ENCODE assay signal across 8 mouse cellular contexts in the genomic region with DNA sequence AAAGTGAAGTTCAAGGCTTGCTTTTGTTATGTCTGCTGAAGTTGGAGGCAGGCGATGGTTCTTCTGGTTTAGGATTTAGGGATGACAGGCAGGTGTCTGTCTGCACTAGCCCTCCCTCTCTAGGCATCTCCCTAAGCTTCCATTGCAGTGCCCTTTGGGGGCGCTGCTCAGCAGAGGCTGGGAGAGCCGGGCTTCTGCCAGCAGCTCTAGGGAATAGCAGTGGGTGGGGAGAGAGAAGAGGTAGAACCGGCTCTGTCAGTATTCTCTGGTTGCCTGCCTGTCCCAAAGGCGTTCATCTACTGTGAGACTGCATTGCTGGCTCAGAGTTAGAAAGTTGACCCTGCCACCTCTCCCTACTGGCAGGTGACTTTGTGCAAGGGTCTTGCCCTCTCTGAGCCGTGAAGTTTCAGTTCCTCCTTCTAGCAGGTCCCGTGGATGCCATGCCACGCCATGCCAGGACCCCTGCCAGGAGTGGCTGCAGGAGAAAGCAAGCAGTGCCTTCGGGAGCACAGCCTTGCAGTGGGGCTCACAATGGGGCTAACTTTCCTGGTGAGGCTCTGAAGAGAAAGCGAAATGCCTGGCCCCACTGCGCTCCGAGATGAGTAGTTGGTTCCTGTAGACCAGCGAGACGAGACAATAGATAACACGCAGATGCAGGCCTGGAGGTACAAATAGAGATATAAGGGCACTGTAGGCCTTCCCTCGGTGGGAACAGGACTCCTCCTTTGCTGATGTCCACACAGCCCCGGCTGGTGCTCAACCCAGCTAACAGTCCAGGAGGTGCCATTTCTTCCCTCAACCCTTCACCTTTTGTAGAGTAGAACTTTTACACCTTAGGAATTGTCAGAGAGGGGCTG. TPM values are rescaled to one million over a fixed set of nuclear protein-coding genes. Genes with fewer than 3 reads are reported as not detected.
DNase-seq lines count a peak whose midpoint lies in the region; ATAC-seq lines count a peak whose summit lies in the region.

No protein-coding gene starts in this region.

- no peak overlapping the region for H3K4me3 ChIP-seq in forebrain, embryonic 10.5 days
- no peak overlapping the region for H3K4me3 ChIP-seq in forebrain, embryonic 11.5 days (ENCODE audit: low read depth, low read length)
- H3K4me3 ChIP-seq in neural tube, embryonic 15.5 days (replicated peaks): no peak overlapping the region

- peak overlapping the region; percentile 12; the same call in 1 of the 2 replicates for H3K27ac ChIP-seq in forebrain, embryonic 10.5 days
- H3K27ac ChIP-seq in forebrain, embryonic 11.5 days (ENCODE audit: low read depth, low read length): no peak overlapping the region
- no peak overlapping the region for H3K27ac ChIP-seq in neural tube, embryonic 15.5 days (replicated peaks)

- H3K9ac ChIP-seq in forebrain, embryonic 11.5 days (ENCODE audit: low read length): no peak overlapping the region
- H3K9ac ChIP-seq in neural tube, embryonic 15.5 days (replicated peaks): no peak overlapping the region

- peaks cover 71% of the 10 kb centered on the region for H3K4me1 ChIP-seq in forebrain, embryonic 10.5 days
- no peaks in the 10 kb centered on the region for H3K4me1 ChIP-seq in forebrain, embryonic 11.5 days (replicated peaks; ENCODE audit: control insufficient read depth, insufficient read depth, low read length)
- peaks cover 81% of the 10 kb centered on the region for H3K4me1 ChIP-seq in neural tube, embryonic 15.5 days

- no peak overlapping the region for H3K4me2 ChIP-seq in forebrain, embryonic 11.5 days (ENCODE audit: low read depth, low read length, severe bottlenecking)
- no peak overlapping the region for H3K4me2 ChIP-seq in neural tube, embryonic 15.5 days

- 74% methylated on average over 17 of the region's 17 CpGs for WGBS in forebrain, embryonic 10.5 days
- WGBS in forebrain, embryonic 11.5 days: 78% methylated on average over 17 of the region's 17 CpGs
- 32% methylated on average over 17 of the region's 17 CpGs for WGBS in large intestine, adult 2 months
- WGBS in neural tube, embryonic 15.5 days: 77% methylated on average over 17 of the region's 17 CpGs

- no peaks in the 10 kb centered on the region for H3K9me3 ChIP-seq in forebrain, embryonic 10.5 days
- no peaks in the 10 kb centered on the region for H3K9me3 ChIP-seq in forebrain, embryonic 11.5 days (ENCODE audit: control insufficient read depth, low read length)
- no peaks in the 10 kb centered on the region for H3K9me3 ChIP-seq in neural tube, embryonic 15.5 days (replicated peaks)

- DNase-seq in forebrain, embryonic 10.5 days (ENCODE audit: extremely low spot score, low spot score): no peak
- no peak for DNase-seq in forebrain, embryonic 11.5 days (ENCODE audit: low spot score)
- DNase-seq in right cerebral cortex, adult 18-20 months: peak; percentile 50
- no peak for DNase-seq in right cerebral cortex, postnatal 10 days (ENCODE audit: low spot score in 2 of 2)
- DNase-seq in large intestine, adult 2 months (ENCODE audit: low read depth, low spot score): peak; percentile 57
- DNase-seq in splenic B cell, adult 2 months (ENCODE audit: low read depth, low spot score): peak; percentile 71
- no peak for DNase-seq in right cerebral cortex, postnatal 14 days

- no peak for ATAC-seq in forebrain, embryonic 11.5 days (replicated peaks; ENCODE audit: low FRiP score)
- no peak for ATAC-seq in neural tube, embryonic 15.5 days (ENCODE audit: low FRiP score)

- peaks cover 38% of the 10 kb centered on the region for H3K36me3 ChIP-seq in forebrain, embryonic 10.5 days (replicated peaks)
- H3K36me3 ChIP-seq in forebrain, embryonic 11.5 days (ENCODE audit: control insufficient read depth, insufficient read depth, low read length): no peaks in the 10 kb centered on the region
- H3K36me3 ChIP-seq in splenic B cell, adult 2 months (ENCODE audit: control insufficient read depth, insufficient read depth, low read length, poor library complexity, severe bottlenecking): no peaks in the 10 kb centered on the region; the same call in none of the 2 replicates
- no peaks in the 10 kb centered on the region for H3K36me3 ChIP-seq in neural tube, embryonic 15.5 days

- no peaks in the 10 kb centered on the region for H3K27me3 ChIP-seq in forebrain, embryonic 10.5 days (ENCODE audit: poor library complexity, severe bottlenecking)
- no peaks in the 10 kb centered on the region for H3K27me3 ChIP-seq in forebrain, embryonic 11.5 days (ENCODE audit: control insufficient read depth, insufficient read depth, low read length)
- H3K27me3 ChIP-seq in splenic B cell, adult 2 months (ENCODE audit: control insufficient read depth, insufficient read depth, low read length, poor library complexity, severe bottlenecking): no peaks in the 10 kb centered on the region
- no peaks in the 10 kb centered on the region for H3K27me3 ChIP-seq in neural tube, embryonic 15.5 days (replicated peaks)

RNA-seq across cellular contexts. Expression of a gene that starts 19.5 kb away (rescaled TPM):
- 340 and 360 TPM in 2 replicates for polyA plus RNA-seq in forebrain, embryonic 10.5 days (2016; fragmentation: Nextera tagmentation; extraction: Ambion mirVana)
- 238 and 240 TPM in 2 replicates for polyA plus RNA-seq in forebrain, embryonic 11.5 days (2014; fragmentation: Nextera tagmentation; extraction: Ambion mirVana)
- 213 and 238 TPM in 2 replicates for polyA plus RNA-seq in large intestine, adult 2 months (2012; rRNA removed)
- 323 and 359 TPM in 2 replicates for polyA plus RNA-seq in neural tube, embryonic 15.5 days (2015; fragmentation: Nextera tagmentation; extraction: Ambion mirVana)

Comparison
In these comparisons a context has a peak if more than half of its experiments do, and no peak if none do; other contexts are left out.
1. DNase-seq: peak in right cerebral cortex, adult 18-20 months (single experiment), large intestine, adult 2 months (single experiment) and splenic B cell, adult 2 months (single experiment); none in forebrain, embryonic 10.5 days (single experiment), forebrain, embryonic 11.5 days (single experiment), right cerebral cortex, postnatal 10 days (0 of 2) and right cerebral cortex, postnatal 14 days (single experiment).